Mouse (Mus musculus): ENCODE results near the gene Fxyd2. TPM values are rescaled to one million over a fixed set of nuclear protein-coding genes. Genes with fewer than 3 reads are reported as not detected.

Fxyd2 gene
- polyA plus RNA-seq, 1 experiment: 10.6 TPM

GRCm38 (mm10) chr9:45418252-45418651 is 18.8 kb downstream of the Fxyd2 start:
- no peak overlapping the region for H3K27ac ChIP-seq (ENCODE audit: control insufficient read depth, insufficient read depth, low read depth, low read length, poor library complexity)
- TF ChIP-seq POLR2A (IDR thresholded peaks at IDR 0.05; ENCODE audit: borderline replicate concordance, control insufficient read depth, low read depth, low read length) (no peak), CTCF (IDR thresholded peaks at IDR 0.05; ENCODE audit: control insufficient read depth, insufficient read depth, low read length) (no peak)
- no peaks in the 10 kb centered on the region; the same call in 1 of the 2 replicates for H3K4me1 ChIP-seq (ENCODE audit: control insufficient read depth, insufficient read depth, low read length)
- H3K4me3 ChIP-seq (replicated peaks; ENCODE audit: control insufficient read depth, low read depth, low read length): no peak overlapping the region
- WGBS: 73% methylated on average over 8 of the region's 8 CpGs

DNA sequence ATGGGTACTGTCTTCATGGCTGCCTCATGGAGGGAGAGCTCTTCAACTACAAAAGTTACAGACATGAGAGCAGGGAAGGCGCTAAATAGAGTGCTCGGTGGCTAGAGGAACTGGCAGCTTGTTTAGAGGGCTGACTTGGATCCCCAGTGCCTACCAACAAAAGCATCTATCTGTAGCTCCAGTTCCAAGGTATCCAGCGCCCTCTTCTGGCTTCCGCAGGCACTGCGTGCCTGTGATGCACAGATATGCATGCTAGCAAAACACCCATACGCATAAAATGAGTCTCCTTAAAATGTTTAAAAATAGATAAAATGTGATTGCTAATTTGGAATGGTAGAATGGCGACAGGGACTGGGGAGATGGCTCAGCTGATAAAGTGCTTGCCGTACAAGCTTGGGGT is 21.7 kb downstream of the Fxyd2 start:
- H3K27ac ChIP-seq (ENCODE audit: control insufficient read depth, insufficient read depth, low read depth, low read length, poor library complexity): no peak overlapping the region
- 73% methylated on average over 8 of the region's 8 CpGs for WGBS
- TF ChIP-seq POLR2A (IDR thresholded peaks at IDR 0.05; ENCODE audit: borderline replicate concordance, control insufficient read depth, low read depth, low read length) (no peak), CTCF (IDR thresholded peaks at IDR 0.05; ENCODE audit: control insufficient read depth, insufficient read depth, low read length) (peak; percentile 53)

GRCm38 (mm10) chr9:45422761-45423298 is 23.4 kb downstream of the Fxyd2 start:
- 80% methylated on average over 7 of the region's 7 CpGs for WGBS
- TF ChIP-seq POLR2A (IDR thresholded peaks at IDR 0.05; ENCODE audit: borderline replicate concordance, control insufficient read depth, low read depth, low read length) (no peak), CTCF (IDR thresholded peaks at IDR 0.05; ENCODE audit: control insufficient read depth, insufficient read depth, low read length) (no peak)
- H3K4me1 ChIP-seq (ENCODE audit: control insufficient read depth, insufficient read depth, low read length): no peaks in the 10 kb centered on the region
- no peak overlapping the region for H3K27ac ChIP-seq (ENCODE audit: control insufficient read depth, insufficient read depth, low read depth, low read length, poor library complexity)
- H3K4me3 ChIP-seq (replicated peaks; ENCODE audit: control insufficient read depth, low read depth, low read length): no peak overlapping the region

More for the DNA sequence above, 21.7 kb downstream of the Fxyd2 start:
- Histone ChIP-seq H3K4me1 (ENCODE audit: control insufficient read depth, insufficient read depth, low read length) (no peaks in the 10 kb centered on the region; the same call in 1 of the 2 replicates), H3K4me3 (replicated peaks; ENCODE audit: control insufficient read depth, low read depth, low read length) (no peak overlapping the region)

- 84% methylated on average over 4 of the region's 4 CpGs for WGBS
- Histone ChIP-seq H3K27ac (ENCODE audit: control insufficient read depth, insufficient read depth, low read depth, low read length, poor library complexity) (no peak within 1 kb of the TSS), H3K4me1 (ENCODE audit: control insufficient read depth, insufficient read depth, low read length) (no peaks in the 10 kb centered on the region), H3K4me3 (replicated peaks; ENCODE audit: control insufficient read depth, low read depth, low read length) (no peak within 1 kb of the TSS)
- TF ChIP-seq POLR2A (IDR thresholded peaks at IDR 0.05; ENCODE audit: borderline replicate concordance, control insufficient read depth, low read depth, low read length) (no peak), CTCF (IDR thresholded peaks at IDR 0.05; ENCODE audit: control insufficient read depth, insufficient read depth, low read length) (no peak)
Observed at GRCm38 (mm10) chr9:45426456-45426855, 27.0 kb downstream of the Fxyd2 start, which contains the start of gene Dscaml1. Gene Dscaml1 (plus strand): TSS chr9:45426628.

DNA sequence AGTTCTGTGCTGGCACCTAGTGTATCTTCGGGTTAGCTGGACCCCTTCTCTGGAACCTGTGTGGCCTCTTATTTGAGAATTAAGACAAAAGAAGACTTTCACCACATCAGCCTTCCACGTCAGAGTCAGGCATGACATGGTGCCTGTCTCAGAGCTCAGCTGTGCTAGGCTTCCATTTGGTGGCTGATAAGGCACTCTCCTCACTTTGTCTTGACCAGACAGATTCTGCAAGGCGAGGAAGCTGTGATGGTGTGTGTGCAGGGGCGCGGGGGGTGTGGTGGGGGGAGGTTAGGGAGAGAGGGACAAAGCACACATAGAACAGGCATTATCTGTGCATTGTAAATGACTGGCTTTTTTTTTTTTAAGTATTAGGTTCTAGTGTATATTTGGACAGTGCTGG is 29.9 kb downstream of the Fxyd2 start:
- no peak overlapping the region for H3K27ac ChIP-seq (ENCODE audit: control insufficient read depth, insufficient read depth, low read depth, low read length, poor library complexity)
- H3K4me1 ChIP-seq (ENCODE audit: control insufficient read depth, insufficient read depth, low read length): no peaks in the 10 kb centered on the region
- H3K4me3 ChIP-seq (replicated peaks; ENCODE audit: control insufficient read depth, low read depth, low read length): no peak overlapping the region
- 18% methylated on average over 5 of the region's 5 CpGs for WGBS
- no peak for TF ChIP-seq CTCF (IDR thresholded peaks at IDR 0.05; ENCODE audit: control insufficient read depth, insufficient read depth, low read length)
- no peak for TF ChIP-seq POLR2A (IDR thresholded peaks at IDR 0.05; ENCODE audit: borderline replicate concordance, control insufficient read depth, low read depth, low read length)

- 3% methylated on average over 54 of the region's 54 CpGs for WGBS
- Histone ChIP-seq H3K4me1 (ENCODE audit: control insufficient read depth, insufficient read depth, low read length) (no peaks in the 10 kb centered on the region), H3K27ac (ENCODE audit: control insufficient read depth, insufficient read depth, low read depth, low read length, poor library complexity) (no peak overlapping the region), H3K4me3 (replicated peaks; ENCODE audit: control insufficient read depth, low read depth, low read length) (no peak overlapping the region)
- TF ChIP-seq POLR2A (IDR thresholded peaks at IDR 0.05; ENCODE audit: borderline replicate concordance, control insufficient read depth, low read depth, low read length) (no peak), CTCF (IDR thresholded peaks at IDR 0.05; ENCODE audit: control insufficient read depth, insufficient read depth, low read length) (no peak)
Observed at GRCm38 (mm10) chr9:45429951-45430697, 30.7 kb downstream of the Fxyd2 start.

- H3K4me1 ChIP-seq (ENCODE audit: control insufficient read depth, insufficient read depth, low read length): no peaks in the 10 kb centered on the region
- H3K27ac ChIP-seq (ENCODE audit: control insufficient read depth, insufficient read depth, low read depth, low read length, poor library complexity): no peak overlapping the region
- no peak overlapping the region for H3K4me3 ChIP-seq (replicated peaks; ENCODE audit: control insufficient read depth, low read depth, low read length)
- TF ChIP-seq POLR2A (IDR thresholded peaks at IDR 0.05; ENCODE audit: borderline replicate concordance, control insufficient read depth, low read depth, low read length): no peak
- TF ChIP-seq CTCF (IDR thresholded peaks at IDR 0.05; ENCODE audit: control insufficient read depth, insufficient read depth, low read length): no peak
- 6% methylated on average over 17 of the region's 17 CpGs for WGBS
Observed at GRCm38 (mm10) chr9:45430698-45430959, 31.2 kb downstream of the Fxyd2 start.

DNA sequence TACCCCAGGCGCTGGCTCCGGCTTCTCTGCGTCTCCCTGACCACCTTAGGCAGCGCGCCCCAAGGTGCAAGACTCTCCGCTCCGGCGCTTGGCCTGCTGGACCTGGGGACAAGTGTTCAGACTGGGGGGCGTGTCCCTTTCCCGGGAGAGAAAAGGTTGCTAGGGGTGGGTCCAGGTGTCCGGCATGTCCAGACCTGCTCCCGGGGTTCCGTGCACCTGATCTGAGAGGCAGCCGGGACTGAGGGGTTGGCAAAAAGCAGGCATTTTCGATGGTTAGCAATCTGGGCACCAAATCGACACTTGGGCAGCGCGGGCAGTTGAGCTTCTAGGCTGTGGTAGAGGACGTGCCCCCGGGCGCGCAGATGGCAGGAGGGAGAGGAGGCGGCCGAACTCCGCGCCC is 31.7 kb downstream of the Fxyd2 start:
- Histone ChIP-seq H3K27ac (ENCODE audit: control insufficient read depth, insufficient read depth, low read depth, low read length, poor library complexity) (no peak overlapping the region), H3K4me1 (ENCODE audit: control insufficient read depth, insufficient read depth, low read length) (no peaks in the 10 kb centered on the region), H3K4me3 (replicated peaks; ENCODE audit: control insufficient read depth, low read depth, low read length) (no peak overlapping the region)
- TF ChIP-seq CTCF (IDR thresholded peaks at IDR 0.05; ENCODE audit: control insufficient read depth, insufficient read depth, low read length) (no peak), POLR2A (IDR thresholded peaks at IDR 0.05; ENCODE audit: borderline replicate concordance, control insufficient read depth, low read depth, low read length) (no peak)
- 9% methylated on average over 26 of the region's 26 CpGs for WGBS

Measured in bone marrow, adult 2 months (tissue).